Mouse (Mus musculus): ENCODE results near the gene Gcnt1. TPM values are rescaled to one million over a fixed set of nuclear protein-coding genes. Genes with fewer than 3 reads are reported as not detected.

Gcnt1 gene
- total and polyA plus RNA-seq, 3 experiments = 0.22 TPM; not detected in 2

DNA sequence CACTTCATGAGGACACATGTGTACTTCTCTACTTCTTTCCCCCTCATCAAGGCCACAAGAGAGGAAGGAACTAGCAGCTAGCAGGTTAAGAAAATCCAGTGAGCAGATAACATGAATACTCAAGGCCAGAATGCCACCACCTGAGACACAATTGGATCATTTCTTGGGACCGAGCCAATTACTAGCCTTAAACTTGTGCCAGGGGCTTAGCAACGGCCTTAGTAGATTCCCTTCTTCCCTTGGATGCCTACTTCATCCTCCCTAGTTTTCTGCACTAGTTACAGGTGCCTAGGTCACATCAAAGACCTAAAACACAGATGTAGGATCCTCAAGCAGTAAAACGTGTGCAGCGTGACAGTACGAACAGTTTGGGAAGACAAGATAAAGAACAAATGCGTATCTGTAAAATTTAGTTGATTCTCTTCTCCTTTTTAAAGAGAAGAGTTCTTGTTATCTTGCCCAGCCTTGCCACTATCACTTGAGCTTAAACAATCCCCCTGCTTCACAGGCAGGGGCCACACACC is 44.7 kb downstream of the Gcnt1 start:
- H3K27me3 ChIP-seq (ENCODE audit: control insufficient read depth in 1 of 2, insufficient read depth in 2 of 2, low read length in 2 of 2) = no peaks in the 10 kb centered on the region
- H3K4me3 ChIP-seq (ENCODE audit: control insufficient read depth in 1 of 2, insufficient read depth in 1 of 2, low read depth in 2 of 2, low read length in 2 of 2) = no peak overlapping the region; a peak in 1 of 4 replicates
- H3K9me3 ChIP-seq (replicated peaks; ENCODE audit: insufficient read depth, low read length) = no peaks in the 10 kb centered on the region
- H3K36me3 ChIP-seq (ENCODE audit: control insufficient read depth in 1 of 2, insufficient read depth in 2 of 2, low read length in 2 of 2) = peaks cover 0 to 27% of the 10 kb centered on the region in 2 experiments; a peak in 2 of 4 replicates
- peak overlapping the region; percentile 43; the same call in 1 of the 2 replicates for H3K9ac ChIP-seq (ENCODE audit: control insufficient read depth, low read depth, low read length, poor library complexity, severe bottlenecking)
- peak overlapping the region; percentile 99 for H3K27ac ChIP-seq (ENCODE audit: control insufficient read depth, low read depth, low read length)
- H3K79me2 ChIP-seq (ENCODE audit: control insufficient read depth, insufficient read depth, low read length, poor library complexity) = no peaks in the 10 kb centered on the region
- peaks cover 9 to 25% of the 10 kb centered on the region in 2 experiments; a peak in 3 of 4 replicates for H3K4me1 ChIP-seq (ENCODE audit: control insufficient read depth in 1 of 2, insufficient read depth in 2 of 2, low read length in 2 of 2)
- DNase-seq (ENCODE audit: low read depth, low spot score) = peak; percentile 85
- TF ChIP-seq CTCF (IDR thresholded peaks at IDR 0.05 in 2 of 3, conservative IDR thresholded peaks at IDR 0.05 in 1 of 3; ENCODE audit: control insufficient read depth in 1 of 3, insufficient read depth in 1 of 3, low read depth in 2 of 3, low read length in 3 of 3, poor library complexity in 1 of 3, severe bottlenecking in 1 of 3) = no peak
- TF ChIP-seq TCF12 (IDR thresholded peaks at IDR 0.05; ENCODE audit: low read depth, low read length) = peak; percentile 77
- no peak for TF ChIP-seq USF2 (IDR thresholded peaks at IDR 0.05; ENCODE audit: borderline replicate concordance in 1 of 2, insufficient read depth in 1 of 2, low read depth in 1 of 2, low read length in 2 of 2)
- TF ChIP-seq MXI1 (IDR thresholded peaks at IDR 0.05; ENCODE audit: low read depth, low read length) = peak; percentile 65
- peak; percentile 61 for TF ChIP-seq RCOR1 (IDR thresholded peaks at IDR 0.05; ENCODE audit: low read depth, low read length)
- peak; percentile 81 for TF ChIP-seq ETS1 (IDR thresholded peaks at IDR 0.05; ENCODE audit: low read depth, low read length)
- TF ChIP-seq ZKSCAN1 (IDR thresholded peaks at IDR 0.05; ENCODE audit: low read depth, low read length) = no peak
- TF ChIP-seq MYC (IDR thresholded peaks at IDR 0.05; ENCODE audit: low read depth, low read length) = 0 out of 2 replicates have a peak, but pooled peaks have one; percentile 33
- no peak for TF ChIP-seq UBTF (IDR thresholded peaks at IDR 0.05; ENCODE audit: borderline replicate concordance, insufficient read depth, low read depth, low read length)
- TF ChIP-seq POLR2AphosphoS5 (IDR thresholded peaks at IDR 0.05; ENCODE audit: borderline replicate concordance, low read depth, low read length) = no peak
- no peak for TF ChIP-seq ELF1 (IDR thresholded peaks at IDR 0.05; ENCODE audit: low read depth, low read length)
- no peak for TF ChIP-seq JUND (IDR thresholded peaks at IDR 0.05; ENCODE audit: low read depth, low read length)
- no peak for TF ChIP-seq MAZ (IDR thresholded peaks at IDR 0.05; ENCODE audit: low read depth, low read length)
- TF ChIP-seq SIN3A (IDR thresholded peaks at IDR 0.05; ENCODE audit: low read length) = peak; percentile 65
- peak; percentile 77 for TF ChIP-seq TAL1 (IDR thresholded peaks at IDR 0.05; ENCODE audit: low read length)
- no peak for TF ChIP-seq MAFK (IDR thresholded peaks at IDR 0.05; ENCODE audit: borderline replicate concordance, low read depth, low read length)
- TF ChIP-seq E2F4 (IDR thresholded peaks at IDR 0.05; ENCODE audit: borderline replicate concordance, low read depth, low read length) = no peak
- TF ChIP-seq BHLHE40 (IDR thresholded peaks at IDR 0.05; ENCODE audit: borderline replicate concordance, low read depth, low read length) = peak; percentile 79
- TF ChIP-seq MAX (IDR thresholded peaks at IDR 0.05; ENCODE audit: low read length) = peak; percentile 47; the same call in 1 of the 2 replicates
- 0 out of 2 replicates have a peak, but pooled peaks have one; percentile 5 for TF ChIP-seq ZNF384 (IDR thresholded peaks at IDR 0.05; ENCODE audit: low read depth, low read length)
- TF ChIP-seq GATA1 (IDR thresholded peaks at IDR 0.05; ENCODE audit: low read depth, low read length) = peak; percentile 83
- TF ChIP-seq POLR2AphosphoS2 (IDR thresholded peaks at IDR 0.05; ENCODE audit: low read length) = no peak
- TF ChIP-seq SMC3 (IDR thresholded peaks at IDR 0.05; ENCODE audit: low read depth, low read length) = no peak
- TF ChIP-seq TBP (IDR thresholded peaks at IDR 0.05; ENCODE audit: low read depth, low read length) = no peak
- TF ChIP-seq MYB (IDR thresholded peaks at IDR 0.05; ENCODE audit: low read depth, low read length) = no peak
- TF ChIP-seq MEF2A (IDR thresholded peaks at IDR 0.05; ENCODE audit: extremely low read depth, insufficient replicate concordance, low read depth, low read length, poor library complexity, severe bottlenecking) = no peak
- no peak for TF ChIP-seq NRF1 (IDR thresholded peaks at IDR 0.05; ENCODE audit: insufficient read depth, low read depth, low read length, poor library complexity, severe bottlenecking)
- no peak for TF ChIP-seq RAD21 (IDR thresholded peaks at IDR 0.05; ENCODE audit: low read depth, low read length)
- TF ChIP-seq CHD1 (IDR thresholded peaks at IDR 0.05; ENCODE audit: low read depth, low read length) = no peak
- no peak for TF ChIP-seq POLR2A (IDR thresholded peaks at IDR 0.05; ENCODE audit: control insufficient read depth in 1 of 2, insufficient read depth in 1 of 2, low read depth in 1 of 2, low read length in 2 of 2, poor library complexity in 1 of 2)
- TF ChIP-seq USF1 (IDR thresholded peaks at IDR 0.05; ENCODE audit: low read depth, low read length) = peak; percentile 46; the same call in 1 of the 2 replicates
- peak; percentile 71 to 73 for TF ChIP-seq EP300 (IDR thresholded peaks at IDR 0.05; ENCODE audit: low read depth in 1 of 2, low read length in 2 of 2)
- TF ChIP-seq ZC3H11A (IDR thresholded peaks at IDR 0.05; ENCODE audit: low read depth, low read length) = no peak
- no peak for TF ChIP-seq HCFC1 (IDR thresholded peaks at IDR 0.05; ENCODE audit: low read depth, low read length)
- TF ChIP-seq GABPA (IDR thresholded peaks at IDR 0.05; ENCODE audit: low read depth, low read length) = no peak
- no peak for TF ChIP-seq ZMIZ1 (IDR thresholded peaks at IDR 0.05; ENCODE audit: low read depth, low read length)
- TF ChIP-seq NELFE (IDR thresholded peaks at IDR 0.05; ENCODE audit: low read depth, low read length) = no peak
